Comparison of ENCODE assay signal across 8 mouse cellular contexts in genomic region chr8:4322470-4322869, GRCm38 (mm10). TPM values are rescaled to one million over a fixed set of nuclear protein-coding genes. Genes with fewer than 3 reads are reported as not detected.
DNase-seq lines count a peak whose midpoint lies in the region; ATAC-seq and TF ChIP-seq lines count a peak whose summit lies in the region.

No protein-coding gene starts in this region.

- no peaks in the 10 kb centered on the region for H3K27me3 ChIP-seq in limb, embryonic 14.5 days (ENCODE audit: control insufficient read depth, insufficient read depth, low read length)
- no peaks in the 10 kb centered on the region for H3K27me3 ChIP-seq in neural tube, embryonic 11.5 days (ENCODE audit: control insufficient read depth, insufficient read depth, low read length)

- H3K36me3 ChIP-seq in limb, embryonic 14.5 days (ENCODE audit: control insufficient read depth, insufficient read depth, low read length): peaks cover 32% of the 10 kb centered on the region
- no peaks in the 10 kb centered on the region for H3K36me3 ChIP-seq in neural tube, embryonic 11.5 days (ENCODE audit: control insufficient read depth, insufficient read depth, low read length)

- no peaks in the 10 kb centered on the region for H3K9me3 ChIP-seq in limb, embryonic 14.5 days (ENCODE audit: control insufficient read depth, low read length)
- no peaks in the 10 kb centered on the region for H3K9me3 ChIP-seq in neural tube, embryonic 11.5 days (ENCODE audit: control insufficient read depth, low read length)

- 0 out of 2 replicates have a peak overlapping the region, but pooled peaks have one; percentile 97 for H3K4me3 ChIP-seq in limb, embryonic 14.5 days (replicated peaks; ENCODE audit: low read length)
- H3K4me3 ChIP-seq in neural tube, embryonic 11.5 days (ENCODE audit: low read depth, low read length): no peak overlapping the region

- intact Hi-C loops in gastrocnemius, postnatal 36 days (cut with DNase I): loop anchor here (5.0 kb wide), 2 partner anchors 45 to 70 kb away; partner anchors contain the start of genes Snapc2 and Timm44

- H3K4me2 ChIP-seq in limb, embryonic 14.5 days (replicated peaks; ENCODE audit: low read depth, low read length, severe bottlenecking): no peak overlapping the region
- no peak overlapping the region for H3K4me2 ChIP-seq in neural tube, embryonic 11.5 days (ENCODE audit: low read depth)

- DNase-seq in 3134 (ENCODE audit: extremely low read depth, insufficient read length, low spot score) (peak; percentile 29), WW6 (ENCODE audit: low read depth, low spot score) (peak; percentile 89)
- DNase-seq in gastrocnemius, postnatal 36 days: peak; percentile 61 to 73
- DNase-seq in kidney, adult 8-10 months: peak; percentile 78 to 91
- peak; percentile 82 for DNase-seq in limb, embryonic 14.5 days (ENCODE audit: low spot score)
- peak; percentile 88 for DNase-seq in neural tube, embryonic 11.5 days (ENCODE audit: low spot score)
- DNase-seq in testis, postnatal 10 days (ENCODE audit: low spot score): peak; percentile 85

- no peak overlapping the region for H3K27ac ChIP-seq in limb, embryonic 14.5 days (replicated peaks; ENCODE audit: low read depth, low read length)
- no peak overlapping the region for H3K27ac ChIP-seq in neural tube, embryonic 11.5 days (ENCODE audit: low read depth, low read length)

- 28% methylated on average over 2 of the region's 2 CpGs for WGBS in limb, embryonic 14.5 days
- WGBS in neural tube, embryonic 11.5 days: 41% methylated on average over 2 of the region's 2 CpGs

- TF ChIP-seq POLR2A in limb, embryonic 14.5 days (IDR thresholded peaks at IDR 0.05; ENCODE audit: borderline replicate concordance, extremely low read depth, insufficient read depth, insufficient read length): no peak

- H3K4me1 ChIP-seq in limb, embryonic 14.5 days (ENCODE audit: control insufficient read depth, insufficient read depth, low read length): peaks cover 22% of the 10 kb centered on the region
- H3K4me1 ChIP-seq in neural tube, embryonic 11.5 days (ENCODE audit: control insufficient read depth, insufficient read depth, low read length): 0 out of 2 replicates have a peak, but pooled peaks cover 12% of the 10 kb centered on the region

- no peak overlapping the region for H3K9ac ChIP-seq in limb, embryonic 14.5 days (ENCODE audit: low read depth, low read length, severe bottlenecking)
- H3K9ac ChIP-seq in neural tube, embryonic 11.5 days (ENCODE audit: low read length): no peak overlapping the region

- peak; percentile 53 for ATAC-seq in common myeloid progenitor, adult 5-6 weeks (replicated peaks; ENCODE audit: low read depth, poor library complexity, severe bottlenecking)
- ATAC-seq in limb, embryonic 14.5 days (ENCODE audit: low FRiP score, low read depth): no peak
- no peak for ATAC-seq in neural tube, embryonic 11.5 days (ENCODE audit: insufficient read depth, low FRiP score, low TSS enrichment)

RNA-seq across cellular contexts. Expression of gene Ccl25, which starts 2.5 kb away (rescaled TPM):
- total RNA-seq in common myeloid progenitor, adult 5-6 weeks (2017): 9.4 and 16.7 TPM in 2 replicates
- total RNA-seq in gastrocnemius, postnatal 36 days (2021): 10 to 100 TPM; 16.0 to 16.6 TPM
- polyA plus RNA-seq in limb, embryonic 14.5 days (2012; rRNA removed): 12.4 and 14.8 TPM in 2 replicates
- polyA plus RNA-seq in limb, embryonic 14.5 days (2014; fragmentation: Nextera tagmentation; extraction: Ambion mirVana): 11.4 and 11.5 TPM in 2 replicates
- polyA plus RNA-seq in neural tube, embryonic 11.5 days (2014; fragmentation: Nextera tagmentation; extraction: Ambion mirVana): 15.8 and 17.9 TPM in 2 replicates

RNA-seq across cellular contexts. Expression of gene Elavl1, which starts 2.7 kb away (rescaled TPM):
- 93.7 and 124 TPM in 2 replicates for total RNA-seq in common myeloid progenitor, adult 5-6 weeks (2017)
- total RNA-seq in gastrocnemius, postnatal 36 days (2021): 10 to 100 TPM; 39.5 to 39.7 TPM
- polyA plus RNA-seq in limb, embryonic 14.5 days (2012; rRNA removed): 91.1 and 101 TPM in 2 replicates
- polyA plus RNA-seq in limb, embryonic 14.5 days (2014; fragmentation: Nextera tagmentation; extraction: Ambion mirVana): 226 and 237 TPM in 2 replicates
- polyA plus RNA-seq in neural tube, embryonic 11.5 days (2014; fragmentation: Nextera tagmentation; extraction: Ambion mirVana): 310 and 311 TPM in 2 replicates

RNA-seq across cellular contexts. Expression of gene Timm44, which starts 46.8 kb away (rescaled TPM):
- 135 and 169 TPM in 2 replicates for total RNA-seq in common myeloid progenitor, adult 5-6 weeks (2017)
- 10 to 100 TPM; 71.3 to 74.9 TPM for total RNA-seq in gastrocnemius, postnatal 36 days (2021)
- polyA plus RNA-seq in limb, embryonic 14.5 days (2012; rRNA removed): 100 and 103 TPM in 2 replicates
- polyA plus RNA-seq in limb, embryonic 14.5 days (2014; fragmentation: Nextera tagmentation; extraction: Ambion mirVana): 69.1 and 75.8 TPM in 2 replicates
- 63.2 and 75.2 TPM in 2 replicates for polyA plus RNA-seq in neural tube, embryonic 11.5 days (2014; fragmentation: Nextera tagmentation; extraction: Ambion mirVana)

Comparison
In these comparisons a context has a peak if more than half of its experiments do, and no peak if none do; other contexts are left out.
1. DNase-seq: peak in every context shown above with its lines; median percentile 89 in WW6; 88 in neural tube, embryonic 11.5 days; 85 in testis, postnatal 10 days; 84 in kidney, adult 8-10 months; 82 in limb, embryonic 14.5 days; 67 in gastrocnemius, postnatal 36 days; 29 in 3134.